Mouse (Mus musculus) ES-Bruce4 (cell line): ENCODE measurements at regions not wholly inside any gene's neighbourhood (a gene's known extent, or its start where the extent isn't known, plus 50 kb on each side); places are given as distances from the start of the nearest gene placed in this dataset.

Source experiments
- CTCF ChIP-seq: IDR thresholded peaks from one replicate; pipeline ENCODE4 v1.8.1; 2011; ENCODE audit warnings: low read depth, low read length
- EP300 ChIP-seq: IDR thresholded peaks from 2 replicates; pipeline ENCODE4 v1.6.1; 2011; ENCODE audit warnings: low read depth, low read length; ENCODE audit not compliant: insufficient read depth
- POLR2A ChIP-seq: IDR thresholded peaks from one replicate; pipeline ENCODE4 v1.8.1; 2011; ENCODE audit warnings: low read length; ENCODE audit not compliant: insufficient read depth

- TF ChIP-seq POLR2A (no peak), CTCF (no peak), EP300 (no peak)
These were observed 227.4 kb downstream of the Epm2a start for GRCm38 (mm10) chr10:11570523-11571055.
